Mouse (Mus musculus) MN1 (cell line): ENCODE results near the gene Treh.

Source experiments
- DNase-seq: peaks from one replicate; pipeline ENCODE4 v3.0.0-alpha.2; 2016; ENCODE audit warnings: low spot score

The Treh gene

DNA sequence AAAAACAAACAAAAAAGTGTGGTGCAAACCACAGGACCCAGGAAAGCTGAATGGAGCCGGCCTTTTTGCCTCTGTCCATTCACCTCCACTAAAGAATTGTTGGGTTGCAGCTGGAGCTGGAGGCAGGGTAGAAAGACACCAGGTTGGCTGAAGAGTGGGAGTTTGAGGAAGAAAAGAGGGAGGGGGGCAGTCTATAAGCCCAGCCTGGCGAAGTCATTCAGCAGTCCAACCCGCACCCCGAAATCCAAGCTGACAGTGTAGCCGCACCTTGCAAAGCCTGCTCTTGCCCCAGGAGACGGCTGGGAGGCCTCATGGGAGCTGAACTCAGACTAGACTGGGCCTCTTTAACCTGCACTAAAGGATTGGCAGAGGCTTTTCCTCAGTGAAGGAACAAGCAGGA is 62.9 kb downstream of the Treh start:
- DNase-seq = no peak
